Mouse (Mus musculus): ENCODE data around the gene Gm37240. TPM values are rescaled to one million over a fixed set of nuclear protein-coding genes. Genes with fewer than 3 reads are reported as not detected.

The Gm37240 gene
- total and polyA plus RNA-seq, 2 experiments from 2014 or later: 0.43 to 1.9 TPM

GRCm38 (mm10) chr3:84745537-84746189, 1141.7 kb downstream of the Gm37240 start:
- 43% methylated on average over 18 of the region's 18 CpGs for WGBS
- peaks cover 3% of the 10 kb centered on the region; the same call in 1 of the 2 replicates for H3K27me3 ChIP-seq (ENCODE audit: insufficient read depth, low read length)
- peak overlapping the region; percentile 8; the same call in 1 of the 2 replicates for H3K4me3 ChIP-seq (ENCODE audit: low read depth, low read length)
- no peaks in the 10 kb centered on the region for H3K36me3 ChIP-seq (ENCODE audit: insufficient read depth, low read length)
- peak; percentile 80 for DNase-seq (ENCODE audit: low spot score)
- no peaks in the 10 kb centered on the region for H3K4me1 ChIP-seq (ENCODE audit: insufficient read depth, low read length)
- peak overlapping the region; percentile 38 for H3K4me2 ChIP-seq (ENCODE audit: low read depth, low read length, poor library complexity, severe bottlenecking)
- no peak overlapping the region for H3K9ac ChIP-seq (replicated peaks; ENCODE audit: low read length, poor library complexity, severe bottlenecking)
- no peak overlapping the region for H3K27ac ChIP-seq (ENCODE audit: low read depth, low read length)
- no peaks in the 10 kb centered on the region for H3K9me3 ChIP-seq (ENCODE audit: low read length)
- no peak for ATAC-seq (ENCODE audit: low FRiP score)
- peak; percentile 25 for TF ChIP-seq CTCF (IDR thresholded peaks at IDR 0.05)

GRCm38 (mm10) chr3:84744707-84745106, 1142.6 kb downstream of the Gm37240 start:
- H3K4me1 ChIP-seq (ENCODE audit: insufficient read depth, low read length): no peaks in the 10 kb centered on the region
- H3K4me3 ChIP-seq (ENCODE audit: low read depth, low read length): no peak overlapping the region
- no peaks in the 10 kb centered on the region for H3K9me3 ChIP-seq (ENCODE audit: low read length)
- ATAC-seq (ENCODE audit: low FRiP score) (no peak), DNase-seq (ENCODE audit: low spot score) (no peak)
- H3K36me3 ChIP-seq (ENCODE audit: insufficient read depth, low read length): no peaks in the 10 kb centered on the region
- TF ChIP-seq CTCF (IDR thresholded peaks at IDR 0.05): no peak
- H3K4me2 ChIP-seq (ENCODE audit: low read depth, low read length, poor library complexity, severe bottlenecking): no peak overlapping the region
- no peak overlapping the region for H3K27ac ChIP-seq (ENCODE audit: low read depth, low read length)
- peaks cover 3% of the 10 kb centered on the region; the same call in 1 of the 2 replicates for H3K27me3 ChIP-seq (ENCODE audit: insufficient read depth, low read length)
- no peak overlapping the region for H3K9ac ChIP-seq (replicated peaks; ENCODE audit: low read length, poor library complexity, severe bottlenecking)
- 81% methylated on average over 13 of the region's 13 CpGs for WGBS

GRCm38 (mm10) chr3:84740050-84740596, 1147.2 kb downstream of the Gm37240 start:
- peak; percentile 47 for DNase-seq (ENCODE audit: low spot score)
- no peak for ATAC-seq (ENCODE audit: low FRiP score)
- H3K4me1 ChIP-seq (ENCODE audit: insufficient read depth, low read length): no peaks in the 10 kb centered on the region
- H3K9me3 ChIP-seq (ENCODE audit: low read length): no peaks in the 10 kb centered on the region
- H3K4me2 ChIP-seq (ENCODE audit: low read depth, low read length, poor library complexity, severe bottlenecking): no peak overlapping the region
- H3K27me3 ChIP-seq (ENCODE audit: insufficient read depth, low read length): peaks cover 3% of the 10 kb centered on the region; the same call in 1 of the 2 replicates
- H3K4me3 ChIP-seq (ENCODE audit: low read depth, low read length): no peak overlapping the region
- no peak for TF ChIP-seq CTCF (IDR thresholded peaks at IDR 0.05)
- H3K36me3 ChIP-seq (ENCODE audit: insufficient read depth, low read length): no peaks in the 10 kb centered on the region
- WGBS: 40% methylated on average over 10 of the region's 10 CpGs
- no peak overlapping the region; the same call in 1 of the 2 replicates for H3K27ac ChIP-seq (ENCODE audit: low read depth, low read length)
- 0 out of 2 replicates have a peak overlapping the region, but pooled peaks have one; percentile 4 for H3K9ac ChIP-seq (replicated peaks; ENCODE audit: low read length, poor library complexity, severe bottlenecking)

GRCm38 (mm10) chr3:84737137-84737536, 1150.2 kb downstream of the Gm37240 start:
- Histone ChIP-seq H3K9ac (replicated peaks; ENCODE audit: low read length, poor library complexity, severe bottlenecking) (no peak overlapping the region), H3K27ac (ENCODE audit: low read depth, low read length) (no peak overlapping the region), H3K9me3 (ENCODE audit: low read length) (no peaks in the 10 kb centered on the region), H3K4me3 (ENCODE audit: low read depth, low read length) (no peak overlapping the region), H3K27me3 (ENCODE audit: insufficient read depth, low read length) (no peaks in the 10 kb centered on the region), H3K4me1 (ENCODE audit: insufficient read depth, low read length) (0 out of 2 replicates have a peak, but pooled peaks cover 4% of the 10 kb centered on the region), H3K36me3 (ENCODE audit: insufficient read depth, low read length) (no peaks in the 10 kb centered on the region), H3K4me2 (ENCODE audit: low read depth, low read length, poor library complexity, severe bottlenecking) (no peak overlapping the region)
- WGBS: 79% methylated on average over 3 of the region's 3 CpGs
- ATAC-seq (ENCODE audit: low FRiP score): no peak
- TF ChIP-seq CTCF (IDR thresholded peaks at IDR 0.05): no peak
- no peak for DNase-seq (ENCODE audit: low spot score)

GRCm38 (mm10) chr3:84735716-84736115, 1151.6 kb downstream of the Gm37240 start:
- no peak overlapping the region for H3K4me2 ChIP-seq (ENCODE audit: low read depth, low read length, poor library complexity, severe bottlenecking)
- no peaks in the 10 kb centered on the region for H3K36me3 ChIP-seq (ENCODE audit: insufficient read depth, low read length)
- H3K9me3 ChIP-seq (ENCODE audit: low read length): no peaks in the 10 kb centered on the region
- H3K4me3 ChIP-seq (ENCODE audit: low read depth, low read length): no peak overlapping the region
- no peak overlapping the region for H3K9ac ChIP-seq (replicated peaks; ENCODE audit: low read length, poor library complexity, severe bottlenecking)
- H3K27me3 ChIP-seq (ENCODE audit: insufficient read depth, low read length): no peaks in the 10 kb centered on the region
- ATAC-seq (ENCODE audit: low FRiP score) (no peak), DNase-seq (ENCODE audit: low spot score) (no peak)
- no peak overlapping the region for H3K27ac ChIP-seq (ENCODE audit: low read depth, low read length)
- no peak for TF ChIP-seq CTCF (IDR thresholded peaks at IDR 0.05)
- 53% methylated on average over 10 of the region's 10 CpGs for WGBS
- H3K4me1 ChIP-seq (ENCODE audit: insufficient read depth, low read length): peaks cover 4% of the 10 kb centered on the region; the same call in 1 of the 2 replicates

GRCm38 (mm10) chr3:84732516-84732915, 1154.8 kb downstream of the Gm37240 start:
- TF ChIP-seq CTCF (IDR thresholded peaks at IDR 0.05): no peak
- H3K4me1 ChIP-seq (ENCODE audit: insufficient read depth, low read length): peaks cover 4% of the 10 kb centered on the region; the same call in 1 of the 2 replicates
- ATAC-seq (ENCODE audit: low FRiP score): no peak
- 17% methylated on average over 6 of the region's 6 CpGs for WGBS
- H3K9me3 ChIP-seq (ENCODE audit: low read length): no peaks in the 10 kb centered on the region
- H3K4me2 ChIP-seq (ENCODE audit: low read depth, low read length, poor library complexity, severe bottlenecking): peak overlapping the region; percentile 41; the same call in 1 of the 2 replicates
- no peaks in the 10 kb centered on the region for H3K36me3 ChIP-seq (ENCODE audit: insufficient read depth, low read length)
- no peak overlapping the region for H3K9ac ChIP-seq (replicated peaks; ENCODE audit: low read length, poor library complexity, severe bottlenecking)
- no peak for DNase-seq (ENCODE audit: low spot score)
- H3K27me3 ChIP-seq (ENCODE audit: insufficient read depth, low read length): 0 out of 2 replicates have a peak, but pooled peaks cover 6% of the 10 kb centered on the region
- H3K27ac ChIP-seq (ENCODE audit: low read depth, low read length): peak overlapping the region; percentile 62
- H3K4me3 ChIP-seq (ENCODE audit: low read depth, low read length): no peak overlapping the region; the same call in 1 of the 2 replicates

All from midbrain, postnatal 0 days (tissue).